Mouse (Mus musculus): ENCODE data around the gene Col4a2. TPM values are rescaled to one million over a fixed set of nuclear protein-coding genes. Genes with fewer than 3 reads are reported as not detected.

The Col4a2 gene
- polyA plus RNA-seq, 1 experiment, result 26.3 TPM

DNA sequence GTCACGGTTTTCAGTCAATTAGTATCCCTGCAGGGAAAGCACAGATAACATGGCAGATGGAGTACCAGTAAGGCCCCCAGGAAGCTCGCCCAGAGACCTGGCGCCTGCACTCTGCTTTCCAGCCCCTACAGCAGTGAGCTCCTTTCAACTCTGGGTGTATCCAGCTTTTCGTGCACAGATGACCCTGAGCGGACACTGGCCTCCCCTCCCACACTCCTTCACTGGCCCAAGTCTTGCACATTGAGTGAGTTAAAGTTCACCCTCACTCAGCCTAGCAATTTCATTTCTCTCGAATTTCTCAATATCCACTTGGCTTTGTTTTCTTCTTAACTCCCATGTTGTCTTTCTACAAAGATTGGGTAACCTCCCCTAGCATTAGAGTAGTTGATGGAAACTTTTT lies 24.3 kb upstream of the Col4a2 start:
- Histone ChIP-seq H3K27ac (ENCODE audit: insufficient read depth, low read length) (no peak overlapping the region), H3K4me1 (ENCODE audit: control insufficient read depth, insufficient read depth, low read length) (0 out of 2 replicates have a peak, but pooled peaks cover 2% of the 10 kb centered on the region), H3K4me3 (ENCODE audit: insufficient read depth, low read length) (no peak overlapping the region)
- no peak for TF ChIP-seq CTCF (IDR thresholded peaks at IDR 0.05; ENCODE audit: extremely low read depth, insufficient read depth, low read length)
- TF ChIP-seq POLR2A (IDR thresholded peaks at IDR 0.05; ENCODE audit: extremely low read depth, insufficient read depth, low read length), result no peak

DNA sequence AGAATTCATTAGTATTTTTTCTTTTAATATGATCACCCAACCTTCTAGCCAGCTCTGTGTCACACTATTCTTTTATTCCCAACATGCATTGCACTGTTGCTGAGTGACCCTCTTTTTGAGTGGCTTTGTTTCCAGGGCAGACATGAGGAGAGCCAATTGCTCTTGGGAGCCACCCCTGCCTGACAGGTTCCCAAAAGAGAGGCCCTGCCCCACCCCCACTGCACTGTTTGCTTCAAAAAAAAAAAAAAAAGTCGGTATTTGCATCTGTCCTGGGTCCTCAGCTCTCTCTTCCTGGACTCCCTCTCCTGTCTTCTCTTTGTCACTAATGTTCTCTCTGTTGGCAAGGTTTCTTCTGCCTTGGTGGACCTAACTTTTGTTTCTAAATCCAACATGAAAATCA lies 22.1 kb upstream of the Col4a2 start:
- H3K4me1 ChIP-seq (ENCODE audit: control insufficient read depth, insufficient read depth, low read length), result 0 out of 2 replicates have a peak, but pooled peaks cover 2% of the 10 kb centered on the region
- H3K4me3 ChIP-seq (ENCODE audit: insufficient read depth, low read length), result no peak overlapping the region
- TF ChIP-seq CTCF (IDR thresholded peaks at IDR 0.05; ENCODE audit: extremely low read depth, insufficient read depth, low read length) (no peak), POLR2A (IDR thresholded peaks at IDR 0.05; ENCODE audit: extremely low read depth, insufficient read depth, low read length) (no peak)
- no peak overlapping the region for H3K27ac ChIP-seq (ENCODE audit: insufficient read depth, low read length)

DNA sequence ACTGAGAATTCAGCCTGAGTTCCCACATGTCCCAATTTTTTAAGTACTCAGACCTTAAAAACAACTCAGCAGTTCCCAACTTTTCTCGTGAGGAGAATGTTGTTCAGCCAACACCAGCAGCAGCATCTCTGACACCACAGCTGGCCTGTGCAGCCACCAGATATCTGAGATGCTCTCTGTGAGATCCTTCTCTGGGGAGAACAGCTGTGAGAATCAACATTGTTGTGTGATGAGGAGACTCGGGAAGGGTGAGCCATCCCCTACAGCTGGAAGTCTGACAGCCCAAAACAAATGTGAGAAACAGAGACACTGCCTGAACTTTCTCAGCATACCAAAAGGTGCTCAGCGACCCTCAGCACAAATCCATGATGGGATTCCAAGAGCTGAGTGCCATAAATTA lies 20.0 kb upstream of the Col4a2 start:
- Histone ChIP-seq H3K4me1 (ENCODE audit: control insufficient read depth, insufficient read depth, low read length) (peaks cover 4% of the 10 kb centered on the region; the same call in 1 of the 2 replicates), H3K4me3 (ENCODE audit: insufficient read depth, low read length) (no peak overlapping the region), H3K27ac (ENCODE audit: insufficient read depth, low read length) (no peak overlapping the region)
- TF ChIP-seq POLR2A (IDR thresholded peaks at IDR 0.05; ENCODE audit: extremely low read depth, insufficient read depth, low read length) (no peak), CTCF (IDR thresholded peaks at IDR 0.05; ENCODE audit: extremely low read depth, insufficient read depth, low read length) (no peak)

DNA sequence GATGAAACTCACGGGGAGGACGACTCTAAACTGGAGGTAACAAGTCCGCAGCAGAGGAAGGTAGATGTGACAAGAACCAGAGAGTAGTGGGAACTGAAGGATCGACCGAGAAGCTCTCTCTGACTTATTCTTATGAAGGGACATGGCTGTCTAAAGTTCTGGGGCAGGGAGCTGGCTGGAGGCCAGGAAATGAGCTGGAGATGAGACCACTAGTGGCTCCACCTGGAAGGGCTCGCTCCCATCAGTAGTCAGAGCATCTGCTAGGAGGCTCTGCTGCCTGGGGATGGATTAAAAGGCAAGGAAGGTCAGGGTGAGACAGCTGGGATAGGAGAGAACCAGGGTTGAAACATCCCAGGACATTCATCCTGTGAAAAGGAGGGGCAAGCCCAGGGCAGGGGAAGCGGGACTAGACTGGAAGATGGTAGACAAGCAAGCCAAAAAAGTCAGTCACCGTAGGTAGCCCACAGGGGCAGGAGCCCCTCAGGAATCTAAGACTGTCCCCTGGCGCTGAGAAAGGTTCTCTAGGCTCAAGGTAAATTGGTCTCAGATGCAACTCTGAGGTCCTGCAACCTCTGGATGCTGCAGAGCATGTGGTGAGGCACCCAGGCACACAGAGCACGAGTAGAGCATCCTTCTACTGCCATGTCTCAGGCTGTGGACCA lies 16.2 kb upstream of the Col4a2 start:
- TF ChIP-seq CTCF (IDR thresholded peaks at IDR 0.05; ENCODE audit: extremely low read depth, insufficient read depth, low read length), result no peak
- Histone ChIP-seq H3K4me1 (ENCODE audit: control insufficient read depth, insufficient read depth, low read length) (peaks cover 5% of the 10 kb centered on the region; the same call in 1 of the 2 replicates), H3K4me3 (ENCODE audit: insufficient read depth, low read length) (no peak overlapping the region), H3K27ac (ENCODE audit: insufficient read depth, low read length) (no peak overlapping the region)

DNA sequence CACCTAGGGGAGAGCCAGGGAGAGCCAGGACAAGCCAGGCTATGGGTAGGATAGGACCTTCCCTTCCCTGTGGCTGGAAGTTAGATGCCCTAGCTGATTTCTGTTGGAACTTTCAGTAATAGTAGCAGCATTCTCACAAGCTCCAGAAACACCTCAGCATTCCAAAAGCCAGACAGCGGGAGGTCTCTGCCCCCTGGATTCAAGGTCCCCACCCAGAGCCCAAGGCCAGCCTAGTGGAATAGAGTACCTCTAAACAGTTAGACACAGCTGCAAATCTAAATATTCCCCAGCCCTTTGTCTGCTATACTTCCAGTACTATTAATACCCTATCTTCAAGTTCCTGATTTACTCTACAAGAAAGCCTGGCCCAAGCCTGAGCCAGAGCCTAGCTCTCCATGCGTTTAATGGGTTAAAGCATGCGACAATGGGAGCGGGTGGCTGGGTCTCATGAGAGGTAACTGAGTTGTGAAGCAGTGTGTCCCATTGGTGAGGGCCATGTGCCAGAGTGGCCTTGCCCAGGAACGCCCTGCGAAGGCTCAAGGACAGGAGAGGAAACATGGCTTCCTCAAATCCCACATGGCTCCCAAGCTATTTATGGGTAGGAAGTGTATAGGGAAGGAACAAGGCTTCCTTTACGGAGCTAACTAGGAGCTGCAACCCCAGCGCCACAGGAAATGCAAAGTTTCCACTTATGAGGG lies 15.3 kb upstream of the Col4a2 start:
- Histone ChIP-seq H3K4me1 (ENCODE audit: control insufficient read depth, insufficient read depth, low read length) (peaks cover 5% of the 10 kb centered on the region; the same call in 1 of the 2 replicates), H3K27ac (ENCODE audit: insufficient read depth, low read length) (no peak overlapping the region), H3K4me3 (ENCODE audit: insufficient read depth, low read length) (no peak overlapping the region)
- no peak for TF ChIP-seq CTCF (IDR thresholded peaks at IDR 0.05; ENCODE audit: extremely low read depth, insufficient read depth, low read length)
- TF ChIP-seq POLR2A (IDR thresholded peaks at IDR 0.05; ENCODE audit: extremely low read depth, insufficient read depth, low read length), result no peak

DNA sequence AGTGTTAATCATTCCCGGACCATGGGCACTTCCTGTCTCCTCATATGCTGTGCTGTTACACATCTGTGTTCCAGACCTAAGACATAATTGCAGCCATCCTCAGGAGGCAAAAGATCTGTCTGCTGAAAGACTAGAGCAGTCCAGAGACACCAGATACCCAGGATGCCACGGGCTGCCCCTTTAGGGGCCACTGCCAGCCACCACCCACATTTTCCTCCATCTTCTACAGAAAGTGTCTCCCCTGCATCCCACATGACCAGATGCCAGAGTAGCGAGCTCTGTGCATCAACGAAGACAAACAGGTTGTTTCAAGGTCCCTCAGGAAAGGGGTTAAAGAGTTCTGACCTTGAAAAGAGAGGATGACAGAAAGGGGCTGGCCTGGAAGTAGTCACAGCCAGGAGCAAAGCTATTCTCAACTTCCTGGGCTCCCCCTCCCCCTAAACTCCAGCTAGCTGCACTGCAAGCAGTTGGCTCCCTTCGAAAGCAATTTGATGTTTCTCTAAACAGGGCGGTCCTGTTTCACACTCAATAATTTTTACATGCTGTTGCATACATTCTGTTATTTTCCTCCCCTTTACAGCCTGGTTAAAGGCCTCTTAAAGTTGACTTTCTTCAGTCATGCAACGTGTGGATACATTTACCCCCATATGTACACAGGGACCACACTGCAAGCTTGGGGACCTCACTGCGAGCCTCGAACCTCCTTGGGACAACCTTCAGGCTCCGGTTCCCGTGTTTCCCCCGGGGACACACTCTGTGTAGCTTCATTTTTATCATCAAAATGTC lies 13.9 kb upstream of the Col4a2 start:
- H3K4me3 ChIP-seq (ENCODE audit: insufficient read depth, low read length), result no peak overlapping the region
- peaks cover 5% of the 10 kb centered on the region; the same call in 1 of the 2 replicates for H3K4me1 ChIP-seq (ENCODE audit: control insufficient read depth, insufficient read depth, low read length)
- TF ChIP-seq POLR2A (IDR thresholded peaks at IDR 0.05; ENCODE audit: extremely low read depth, insufficient read depth, low read length), result no peak
- TF ChIP-seq CTCF (IDR thresholded peaks at IDR 0.05; ENCODE audit: extremely low read depth, insufficient read depth, low read length), result no peak
- no peak overlapping the region for H3K27ac ChIP-seq (ENCODE audit: insufficient read depth, low read length)

DNA sequence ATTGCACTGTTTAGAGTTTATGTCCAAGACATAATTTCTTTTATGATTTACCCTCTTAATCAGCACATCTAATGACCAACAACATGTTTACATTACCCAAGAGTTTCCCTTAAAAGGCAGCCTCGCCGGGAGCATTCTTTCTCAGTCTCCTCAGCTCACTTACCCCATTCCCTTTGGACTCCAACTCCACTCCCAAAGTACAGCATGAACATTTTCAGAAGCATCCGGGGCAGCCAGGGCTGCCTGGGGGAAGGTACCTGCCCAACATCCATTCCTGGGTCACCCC lies 13.3 kb upstream of the Col4a2 start:
- Histone ChIP-seq H3K4me1 (ENCODE audit: control insufficient read depth, insufficient read depth, low read length) (peaks cover 5% of the 10 kb centered on the region; the same call in 1 of the 2 replicates), H3K27ac (ENCODE audit: insufficient read depth, low read length) (no peak overlapping the region)
- TF ChIP-seq CTCF (IDR thresholded peaks at IDR 0.05; ENCODE audit: extremely low read depth, insufficient read depth, low read length) (no peak), POLR2A (IDR thresholded peaks at IDR 0.05; ENCODE audit: extremely low read depth, insufficient read depth, low read length) (no peak)

DNA sequence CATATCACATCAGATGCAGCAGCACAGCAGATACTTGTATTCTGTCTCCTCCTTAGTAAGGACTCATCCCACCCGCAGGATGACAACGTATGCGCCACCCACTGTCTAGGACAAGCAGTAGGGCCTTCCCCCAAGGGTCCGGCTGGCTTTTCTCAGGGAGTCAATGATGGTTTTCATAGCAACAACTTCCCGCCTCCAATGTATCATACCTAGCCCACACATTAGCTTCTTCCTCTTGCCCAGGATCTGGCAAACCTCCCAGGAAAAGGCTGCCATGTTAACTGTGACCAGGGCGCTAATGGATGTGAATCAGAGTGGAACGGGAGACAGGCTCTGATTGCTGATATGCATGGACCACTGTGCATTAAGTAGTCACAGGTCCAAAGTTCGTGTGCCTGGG lies 12.2 kb upstream of the Col4a2 start:
- no peak overlapping the region for H3K27ac ChIP-seq (ENCODE audit: insufficient read depth, low read length)
- TF ChIP-seq POLR2A (IDR thresholded peaks at IDR 0.05; ENCODE audit: extremely low read depth, insufficient read depth, low read length) (no peak), CTCF (IDR thresholded peaks at IDR 0.05; ENCODE audit: extremely low read depth, insufficient read depth, low read length) (no peak)
- H3K4me3 ChIP-seq (ENCODE audit: insufficient read depth, low read length), result no peak overlapping the region
- peaks cover 5% of the 10 kb centered on the region; the same call in 1 of the 2 replicates for H3K4me1 ChIP-seq (ENCODE audit: control insufficient read depth, insufficient read depth, low read length)

More for the DNA sequence above, 13.3 kb upstream of the Col4a2 start:
- H3K4me3 ChIP-seq (ENCODE audit: insufficient read depth, low read length), result no peak overlapping the region

DNA sequence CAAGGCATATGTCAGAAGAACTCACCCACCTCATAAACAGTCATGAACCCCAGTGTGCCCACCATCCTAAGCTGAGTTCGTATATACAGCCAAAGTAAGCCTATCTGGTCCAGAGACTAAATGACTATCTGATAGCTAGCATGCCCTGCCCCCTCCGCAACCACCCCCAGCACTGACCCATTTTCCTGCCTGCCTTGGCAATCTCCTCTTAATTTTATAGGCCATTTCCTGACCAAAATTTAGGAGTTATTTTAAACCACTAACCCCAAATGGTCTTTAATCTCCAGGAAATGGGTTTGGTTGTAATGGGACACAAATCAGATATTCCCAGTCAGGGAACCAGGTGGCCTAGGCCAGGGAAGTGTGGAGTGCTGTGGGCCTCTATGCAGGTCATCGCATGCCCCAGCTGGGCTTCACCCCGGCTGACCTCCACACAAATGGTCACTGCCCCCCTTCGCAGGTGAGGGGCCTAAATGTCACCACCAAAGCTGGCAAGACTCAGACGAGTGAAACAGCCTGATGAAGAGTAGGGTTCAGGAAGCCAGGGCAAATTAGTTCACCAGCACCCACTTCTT lies 8.5 kb upstream of the Col4a2 start:
- H3K4me3 ChIP-seq (ENCODE audit: insufficient read depth, low read length), result no peak overlapping the region
- H3K4me1 ChIP-seq (ENCODE audit: control insufficient read depth, insufficient read depth, low read length), result 0 out of 2 replicates have a peak, but pooled peaks cover 2% of the 10 kb centered on the region
- TF ChIP-seq CTCF (IDR thresholded peaks at IDR 0.05; ENCODE audit: extremely low read depth, insufficient read depth, low read length), result no peak
- TF ChIP-seq POLR2A (IDR thresholded peaks at IDR 0.05; ENCODE audit: extremely low read depth, insufficient read depth, low read length), result no peak
- H3K27ac ChIP-seq (ENCODE audit: insufficient read depth, low read length), result no peak overlapping the region
